Mouse (Mus musculus) testis, adult 2 months (tissue): ENCODE data around the gene Adgre5.

Experiments used
- CTCF ChIP-seq: fragments of 200-500 bp; IDR thresholded peaks from 2 replicates; pipeline ENCODE4 v1.5.1; 2012; ENCODE audit warnings: low read depth, mild to moderate bottlenecking, inconsistent platforms, low read length, moderate library complexity; ENCODE audit not compliant: control insufficient read depth, insufficient read depth, insufficient replicate concordance
- POLR2A ChIP-seq: fragments of 200-500 bp; IDR thresholded peaks from 2 replicates; pipeline ENCODE4 v1.6.1; 2012; ENCODE audit warnings: low read depth, mild to moderate bottlenecking, inconsistent platforms, low read length, moderate library complexity; ENCODE audit not compliant: control insufficient read depth

- no peak for TF ChIP-seq CTCF
- TF ChIP-seq POLR2A = no peak
Measured at GRCm38 (mm10) chr8:83721405-83722025, 19.6 kb downstream of the Adgre5 start.
